Mouse (Mus musculus) embryonic fibroblast, embryonic 13.5 days (primary cell): ENCODE results near the gene Defb48.

ENCODE experiments used
- CTCF ChIP-seq: IDR thresholded peaks from 2 replicates; pipeline ENCODE4 v1.5.1; 2011; ENCODE audit warnings: mild to moderate bottlenecking, control low read depth, low read length, moderate library complexity, borderline replicate concordance; ENCODE audit not compliant: insufficient read depth
- POLR2A ChIP-seq: IDR thresholded peaks from 2 replicates; pipeline ENCODE4 v1.6.1; 2011; ENCODE audit warnings: low read depth, mild to moderate bottlenecking, control low read depth, low read length, moderate library complexity

DNA sequence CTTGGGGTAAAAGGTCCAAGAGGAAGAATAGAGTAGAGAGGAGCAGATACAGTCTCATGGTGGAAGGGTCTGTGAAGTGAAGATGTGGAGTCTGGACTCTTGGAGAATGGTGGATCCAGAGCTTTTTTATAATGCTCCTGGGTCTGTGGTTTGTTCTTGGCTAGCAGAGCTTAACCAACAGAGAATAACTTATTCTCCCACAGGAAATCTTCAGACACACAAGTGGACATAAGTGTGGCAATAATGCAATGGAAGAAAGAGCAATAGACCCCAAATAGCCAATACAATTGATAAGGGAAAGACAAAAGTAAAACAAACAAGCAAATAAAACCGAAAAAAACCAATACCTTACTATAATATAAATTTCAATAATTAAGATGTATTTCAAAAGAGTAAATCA, at the start of gene Defb48:
- no peak for TF ChIP-seq CTCF
- no peak for TF ChIP-seq POLR2A
